Mouse (Mus musculus) splenic B cell, adult 2 months (primary cell): ENCODE data around the gene Ss18l1.

Experiments used
- DNase-seq: peaks from one replicate; pipeline ENCODE4 v3.0.0-alpha.2; 2011; ENCODE audit warnings: low read depth, low spot score
- H3K27me3 ChIP-seq: 2 replicates; pipeline ENCODE4 v1.6.1; 2012; ENCODE audit warnings: mild to moderate bottlenecking, low read length, moderate library complexity, mixed read lengths; ENCODE audit not compliant: control insufficient read depth, poor library complexity, insufficient read depth, severe bottlenecking
- H3K36me3 ChIP-seq: 2 replicates; pipeline ENCODE4 v1.6.1; 2012; ENCODE audit warnings: mild to moderate bottlenecking, low read length, moderate library complexity, mixed read lengths; ENCODE audit not compliant: control insufficient read depth, poor library complexity, insufficient read depth, severe bottlenecking

Gene Ss18l1

DNA sequence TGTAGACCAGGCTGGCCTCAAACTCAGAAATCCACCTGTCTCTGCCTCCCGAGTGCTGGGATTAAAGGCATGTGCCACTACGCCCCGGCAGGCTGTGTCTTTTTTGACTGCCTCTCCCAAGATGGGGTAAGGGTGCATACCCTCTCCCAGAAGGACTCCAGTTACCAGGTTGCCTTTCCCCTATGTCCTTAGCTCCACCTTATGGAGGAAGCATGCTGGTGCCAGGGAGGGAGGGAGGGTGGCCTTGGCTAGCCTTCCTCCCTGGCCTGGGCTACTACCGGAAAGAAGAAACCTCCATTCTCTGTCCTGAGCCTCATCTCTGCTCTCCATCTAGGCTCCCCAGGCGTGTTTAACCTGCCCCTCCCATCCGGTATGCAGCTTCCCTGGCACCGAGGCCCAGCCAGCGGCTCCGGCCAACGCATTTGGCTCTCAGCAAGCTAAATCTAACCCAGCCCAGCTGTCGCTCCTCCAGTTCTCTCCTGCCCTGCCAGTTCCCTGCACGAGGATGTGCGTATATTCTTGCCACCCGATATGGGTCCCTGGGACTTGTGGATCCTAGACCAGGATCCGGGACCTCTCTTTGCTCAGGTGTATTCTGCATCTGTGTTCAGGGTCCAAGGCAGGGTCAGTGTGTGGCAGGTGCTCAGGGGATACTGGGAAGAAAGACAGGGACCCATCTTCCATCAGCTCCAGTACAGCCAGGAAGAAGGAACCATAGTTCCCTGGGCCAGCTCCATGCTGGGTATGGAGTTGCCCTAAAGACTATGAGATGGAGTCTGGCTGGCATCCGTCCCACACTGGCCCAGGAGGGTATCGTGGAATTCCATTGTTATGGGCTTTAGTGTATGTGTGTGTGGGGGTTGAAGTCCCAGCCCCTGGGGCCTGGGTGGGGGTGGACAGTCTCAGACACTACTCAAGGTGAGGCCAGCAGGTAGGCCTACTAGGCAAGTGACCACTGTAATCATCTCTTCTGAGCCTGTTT is 71.9 kb downstream of the Ss18l1 start:
- no peak for DNase-seq
- Histone ChIP-seq H3K36me3 (no peaks in the 10 kb centered on the region), H3K27me3 (no peaks in the 10 kb centered on the region)

DNA sequence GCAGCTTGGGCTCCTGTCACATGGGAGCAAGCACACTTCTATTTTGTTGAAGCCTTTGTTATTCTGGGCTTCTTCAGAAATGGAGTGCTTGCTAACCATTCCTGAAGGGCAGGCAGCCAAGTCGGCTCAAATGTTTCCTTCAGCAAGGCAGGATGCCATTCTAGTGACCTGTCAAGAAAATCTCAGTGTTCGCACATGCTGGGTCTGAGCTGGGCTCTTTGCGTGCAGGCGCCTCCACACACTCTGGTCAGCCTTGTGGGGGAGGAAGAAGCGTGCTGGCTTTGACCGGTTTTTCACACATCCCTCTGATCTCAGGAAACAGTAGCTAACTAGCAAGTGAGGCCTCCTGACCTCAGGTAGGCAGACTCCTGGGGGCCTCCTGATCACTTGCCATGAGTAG is 73.0 kb downstream of the Ss18l1 start:
- Histone ChIP-seq H3K27me3 (no peaks in the 10 kb centered on the region), H3K36me3 (no peaks in the 10 kb centered on the region)
- no peak for DNase-seq

DNA sequence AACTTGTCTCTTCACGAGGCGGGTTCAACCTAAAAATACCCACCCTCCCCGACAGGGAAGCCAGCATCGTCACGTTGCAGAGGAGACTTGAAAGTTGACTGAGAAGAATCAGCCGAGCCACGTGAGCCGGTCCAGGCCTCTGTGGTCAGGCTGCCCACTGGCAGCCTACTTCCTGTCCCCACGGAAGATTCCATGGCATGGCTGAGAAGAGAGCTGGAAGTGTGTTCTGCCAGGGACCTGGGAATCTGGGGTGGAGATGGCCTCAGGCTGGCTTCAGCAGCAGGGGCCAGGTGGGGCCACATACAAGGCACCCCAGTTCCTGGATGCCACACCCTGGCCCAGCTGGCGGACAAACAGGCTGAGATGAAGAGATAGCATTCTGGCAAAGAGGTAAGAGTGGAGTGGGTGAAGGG is 73.8 kb downstream of the Ss18l1 start:
- no peak for DNase-seq
- Histone ChIP-seq H3K27me3 (no peaks in the 10 kb centered on the region), H3K36me3 (no peaks in the 10 kb centered on the region)

DNA sequence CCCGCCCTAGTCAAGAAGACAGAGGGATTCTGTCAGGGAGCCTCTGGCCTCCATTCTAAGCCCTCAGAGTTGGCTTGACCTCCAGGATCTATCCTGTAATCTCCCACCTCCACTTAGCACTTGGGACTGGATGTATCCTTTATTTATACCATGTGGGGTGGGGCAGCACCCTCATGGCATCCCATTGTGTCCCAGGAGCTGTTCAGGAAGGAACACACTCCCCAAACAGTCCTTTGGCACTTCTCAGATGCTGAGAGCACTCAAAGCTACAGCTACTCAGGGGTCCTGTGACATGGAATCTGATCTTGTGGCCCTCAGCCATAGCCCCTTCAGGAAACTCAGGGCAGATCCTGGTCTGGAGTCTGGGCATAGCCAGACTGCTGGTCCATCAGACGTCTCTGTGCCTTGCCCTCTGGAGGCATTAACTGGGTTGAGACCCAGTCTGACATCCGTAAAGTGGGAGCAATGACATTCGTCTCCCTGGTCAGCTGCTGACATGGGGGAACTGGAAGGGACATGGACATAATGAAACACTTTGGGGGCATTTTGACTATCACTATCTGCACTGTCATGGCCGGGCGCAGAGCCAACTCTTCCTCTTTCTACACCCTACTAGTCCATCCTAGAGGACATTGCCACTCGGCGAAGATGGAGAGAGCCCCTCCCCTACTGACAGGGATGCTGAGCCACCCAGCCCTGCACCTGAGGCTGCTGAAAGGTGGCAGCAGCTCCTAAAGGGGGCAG is 74.6 kb downstream of the Ss18l1 start:
- no peak for DNase-seq
- no peaks in the 10 kb centered on the region for H3K36me3 ChIP-seq
- H3K27me3 ChIP-seq = no peaks in the 10 kb centered on the region

DNA sequence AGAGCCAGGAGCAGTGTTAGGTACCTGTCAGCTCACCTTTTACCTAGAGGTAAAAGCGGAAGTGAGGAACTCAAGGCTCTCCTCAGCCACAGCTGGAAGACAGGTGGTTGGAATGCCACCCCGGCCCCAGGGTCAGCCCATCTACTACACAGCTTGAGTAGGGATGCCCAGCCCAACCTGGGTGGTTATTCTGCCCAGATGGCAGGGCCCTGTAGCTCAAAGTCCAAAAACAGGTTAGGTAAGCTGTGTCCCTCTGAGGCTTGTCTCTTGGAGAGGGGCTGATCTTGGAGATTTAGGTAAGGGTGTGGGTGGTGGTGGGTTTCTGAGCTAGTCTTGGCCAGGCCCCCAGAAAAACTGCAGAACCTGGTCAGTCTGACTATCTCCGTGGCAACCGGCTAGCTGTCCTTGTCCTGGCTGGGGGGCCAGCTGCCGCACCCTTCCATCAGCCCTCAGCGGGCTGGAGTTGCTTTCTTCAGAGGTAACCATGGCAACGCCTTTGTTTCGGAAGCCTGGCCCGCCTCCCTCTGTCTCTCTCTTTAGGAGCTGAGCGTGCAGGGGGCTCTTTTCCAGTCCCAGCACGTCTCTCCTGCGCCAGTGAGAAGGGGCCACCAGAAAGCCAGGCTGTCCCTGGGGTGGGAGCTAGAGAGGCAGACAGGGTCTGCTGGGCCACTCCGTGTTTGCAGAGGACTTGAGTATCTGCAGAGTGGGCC is 75.3 kb downstream of the Ss18l1 start:
- peak; percentile 24 for DNase-seq
- Histone ChIP-seq H3K27me3 (no peaks in the 10 kb centered on the region), H3K36me3 (no peaks in the 10 kb centered on the region)

DNA sequence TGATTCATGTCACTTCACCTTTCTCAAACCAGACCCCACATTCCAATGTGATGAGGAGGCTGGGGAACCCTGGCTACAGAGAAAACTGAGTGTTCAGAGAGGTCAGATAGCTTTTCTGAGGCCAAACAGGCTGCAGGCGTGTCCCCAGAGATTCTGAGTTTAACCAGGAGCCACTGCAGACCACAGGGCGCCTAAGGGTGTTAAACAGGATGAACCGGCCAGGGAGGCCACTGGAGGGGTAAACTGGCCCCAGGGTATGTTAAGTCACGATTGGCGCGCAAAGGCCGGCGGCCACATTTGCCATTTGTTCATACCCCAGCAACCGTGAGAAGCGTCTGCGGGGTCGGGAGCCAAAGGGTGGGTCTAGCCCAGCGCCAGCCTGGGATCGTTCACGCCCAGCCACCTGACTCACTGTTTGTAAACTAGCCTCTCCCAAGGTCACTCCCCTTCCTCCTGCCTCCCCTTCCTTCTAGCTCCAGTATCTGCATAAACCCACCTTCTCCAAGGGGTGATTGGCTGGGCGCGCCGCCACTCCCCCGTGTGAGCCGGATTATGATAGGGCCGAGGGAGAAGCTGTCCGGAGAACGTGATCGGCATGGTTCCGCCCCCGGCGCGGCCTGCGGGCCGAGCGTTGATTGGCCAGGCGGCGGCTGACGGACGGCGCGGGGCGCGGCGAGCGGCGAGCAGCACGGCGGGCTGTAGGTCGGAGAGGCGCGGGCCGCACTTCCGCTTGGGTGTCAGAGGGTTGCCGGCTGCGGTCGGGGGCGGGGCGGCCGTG is 76.5 kb downstream of the Ss18l1 start, which contains the start of gene Osbpl2:
Gene Osbpl2 (plus strand): TSS at position 646 of the 778 bp plus-strand sequence.
- Histone ChIP-seq H3K36me3 (no peaks in the 10 kb centered on the region; the same call in 1 of the 2 replicates), H3K27me3 (no peaks in the 10 kb centered on the region)
- DNase-seq = peak; percentile 97
